Mouse (Mus musculus) kidney, adult 2 months (tissue): ENCODE results near the gene Mettl26.

Experiments
- CTCF ChIP-seq: fragments of 200-500 bp; conservative IDR thresholded peaks from 2 replicates; pipeline ENCODE4 v1.5.1; 2011; ENCODE audit warnings: low read depth, mild to moderate bottlenecking, control low read depth, low read length, moderate library complexity, mixed read lengths; ENCODE audit not compliant: insufficient read depth, insufficient read length
- POLR2A ChIP-seq: fragments of 200-500 bp; IDR thresholded peaks from one replicate; pipeline ENCODE4 v1.6.1; 2011; ENCODE audit warnings: low read depth, low read length, control low read depth

GRCm38 (mm10) chr17:25832436-25833290, 42.2 kb upstream of the Mettl26 start:
- TF ChIP-seq CTCF (no peak), POLR2A (peak; percentile 27)
